Mouse (Mus musculus): ENCODE results near the gene Glg1. TPM values are rescaled to one million over a fixed set of nuclear protein-coding genes. Genes with fewer than 3 reads are reported as not detected.

Gene Glg1
- polyA plus RNA-seq (2014; fragmentation: Illumina TruSeq; extraction: RNeasy Lipid Tissue Mini Kit (QIAGEN cat#74804); ENCODE audit: low read depth, low replicate concordance), result 20.3 TPM

GRCm38 (mm10) chr8:111258631-111259407, at the start of gene Glg1:
Glg1 (minus strand) TSS chr8:111259216.

DNA sequence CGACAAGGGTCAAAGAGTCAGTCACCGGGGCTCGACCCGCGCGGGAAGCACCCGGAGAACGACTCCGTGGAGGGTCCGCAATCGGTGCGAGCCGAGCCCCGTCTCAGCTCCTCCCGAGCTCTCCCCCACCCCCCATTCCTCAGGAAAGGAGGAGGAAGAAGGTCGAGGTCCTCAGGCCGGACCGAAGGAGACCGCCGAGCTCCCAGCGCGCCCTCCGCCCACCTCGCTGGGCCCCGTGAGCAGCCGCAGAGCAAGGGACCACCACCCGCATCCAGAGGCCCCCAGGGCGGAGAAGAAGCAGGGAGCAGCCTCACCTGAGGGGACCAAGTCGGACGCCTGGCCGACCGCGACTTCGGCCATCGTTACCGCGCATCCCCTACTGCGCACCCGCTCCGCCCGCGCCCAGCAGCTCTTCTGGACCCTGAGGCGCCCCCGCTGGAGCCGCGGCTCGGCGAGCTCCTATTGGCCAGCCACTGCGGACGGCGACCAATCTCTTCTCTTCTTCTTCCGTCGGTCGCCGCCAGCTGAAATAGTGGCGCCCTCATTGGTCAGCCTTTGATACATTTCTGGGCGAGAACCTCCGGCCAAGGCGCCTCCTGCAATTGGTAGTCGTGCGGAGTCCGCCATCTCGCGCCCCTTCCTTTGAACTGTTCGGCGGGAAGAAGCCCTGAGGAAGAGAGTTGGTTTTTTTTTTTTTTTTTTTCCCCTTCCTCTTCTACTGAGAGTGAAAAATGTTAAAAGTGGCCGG, 41.0 kb upstream of the Glg1 start, which contains the start of gene Rfwd3:
Gene Rfwd3 (minus strand): TSS at position 402 of the 748 bp plus-strand sequence.

Other genes with a start within 250 kb of the Glg1 start
- gene Ddx19b, start 227.5 kb downstream of the Glg1 start, polyA plus RNA-seq (2014; fragmentation: Illumina TruSeq; extraction: RNeasy Lipid Tissue Mini Kit (QIAGEN cat#74804); ENCODE audit: low read depth, low replicate concordance), result 63.9 TPM
- 24.0 TPM for gene Aars, start 226.1 kb downstream of the Glg1 start, polyA plus RNA-seq (2014; fragmentation: Illumina TruSeq; extraction: RNeasy Lipid Tissue Mini Kit (QIAGEN cat#74804); ENCODE audit: low read depth, low replicate concordance)
- gene Exosc6, start 202.9 kb downstream of the Glg1 start, polyA plus RNA-seq (2014; fragmentation: Illumina TruSeq; extraction: RNeasy Lipid Tissue Mini Kit (QIAGEN cat#74804); ENCODE audit: low read depth, low replicate concordance), result 0.87 TPM
- gene Clec18a, start 166.8 kb downstream of the Glg1 start, polyA plus RNA-seq (2014; fragmentation: Illumina TruSeq; extraction: RNeasy Lipid Tissue Mini Kit (QIAGEN cat#74804); ENCODE audit: low read depth, low replicate concordance), result 0.31 TPM
- gene Pdpr, start 164.6 kb downstream of the Glg1 start, polyA plus RNA-seq (2014; fragmentation: Illumina TruSeq; extraction: RNeasy Lipid Tissue Mini Kit (QIAGEN cat#74804); ENCODE audit: low read depth, low replicate concordance), result 19.2 TPM
- gene Rfwd3, start 41.0 kb upstream of the Glg1 start, polyA plus RNA-seq (2014; fragmentation: Illumina TruSeq; extraction: RNeasy Lipid Tissue Mini Kit (QIAGEN cat#74804); ENCODE audit: low read depth, low replicate concordance), result 66.0 TPM
- gene Mlkl, start 79.0 kb upstream of the Glg1 start, polyA plus RNA-seq (2014; fragmentation: Illumina TruSeq; extraction: RNeasy Lipid Tissue Mini Kit (QIAGEN cat#74804); ENCODE audit: low read depth, low replicate concordance), result 11.0 TPM
- gene Fa2h, start 134.6 kb upstream of the Glg1 start, polyA plus RNA-seq (2014; fragmentation: Illumina TruSeq; extraction: RNeasy Lipid Tissue Mini Kit (QIAGEN cat#74804); ENCODE audit: low read depth, low replicate concordance), result 28.0 TPM

All from testis, adult 10 weeks (tissue).